Mouse (Mus musculus): Measurements from ENCODE around the gene Dmkn.

Dmkn gene

GRCm38 (mm10) chr7:30765173-30765572 lies 1.6 kb downstream of the Dmkn start:
- no peak for DNase-seq

- DNase-seq: no peak
Observed at GRCm38 (mm10) chr7:30766408-30766807, 2.9 kb downstream of the Dmkn start.

- no peak for DNase-seq
Observed at GRCm38 (mm10) chr7:30769236-30769635, 5.7 kb downstream of the Dmkn start.

- no peak for DNase-seq
Observed at GRCm38 (mm10) chr7:30776104-30776503, 12.5 kb downstream of the Dmkn start.

GRCm38 (mm10) chr7:30777081-30777579 lies 13.6 kb downstream of the Dmkn start:
- DNase-seq: no peak

GRCm38 (mm10) chr7:30777911-30778310 lies 14.4 kb downstream of the Dmkn start:
- DNase-seq: no peak

- DNase-seq: no peak
Observed at GRCm38 (mm10) chr7:30781792-30782191, 18.2 kb downstream of the Dmkn start.

GRCm38 (mm10) chr7:30782658-30783057 lies 19.1 kb downstream of the Dmkn start:
- DNase-seq: no peak

- DNase-seq: no peak
Observed at GRCm38 (mm10) chr7:30785154-30785553, 21.6 kb downstream of the Dmkn start.

- no peak for DNase-seq
Observed at GRCm38 (mm10) chr7:30785721-30786546, 22.4 kb downstream of the Dmkn start.

GRCm38 (mm10) chr7:30787377-30788022 lies 23.9 kb downstream of the Dmkn start, which contains the start of gene Krtdap:
Krtdap (plus strand) TSS chr7:30787896.
- no peak for DNase-seq

- DNase-seq: no peak
Observed at GRCm38 (mm10) chr7:30790141-30790540, 26.6 kb downstream of the Dmkn start.

- DNase-seq: no peak
Observed at GRCm38 (mm10) chr7:30791921-30792320, 28.4 kb downstream of the Dmkn start.

- DNase-seq: no peak
Observed at GRCm38 (mm10) chr7:30794921-30795320, 31.4 kb downstream of the Dmkn start.

- DNase-seq: no peak
Observed at GRCm38 (mm10) chr7:30796790-30797189, 33.2 kb downstream of the Dmkn start.

- no peak for DNase-seq
Observed at GRCm38 (mm10) chr7:30800653-30801052, 37.1 kb downstream of the Dmkn start.

GRCm38 (mm10) chr7:30803256-30803655 lies 39.7 kb downstream of the Dmkn start:
- DNase-seq: no peak

GRCm38 (mm10) chr7:30804026-30804715 lies 40.6 kb downstream of the Dmkn start:
- peak; percentile 2 for DNase-seq

GRCm38 (mm10) chr7:30805924-30806323 lies 42.4 kb downstream of the Dmkn start:
- DNase-seq: no peak

- no peak for DNase-seq
Observed at GRCm38 (mm10) chr7:30810319-30810718, 46.8 kb downstream of the Dmkn start.

GRCm38 (mm10) chr7:30811757-30812290 lies 48.3 kb downstream of the Dmkn start:
- no peak for DNase-seq

GRCm38 (mm10) chr7:30812291-30812807 lies 48.8 kb downstream of the Dmkn start:
- no peak for DNase-seq

- no peak for DNase-seq
Observed at GRCm38 (mm10) chr7:30820131-30820530, 56.6 kb downstream of the Dmkn start.

Measured in cerebellum, adult 9-11 months (tissue).